Mouse (Mus musculus): Measurements from ENCODE around the gene Slc39a7. TPM values are rescaled to one million over a fixed set of nuclear protein-coding genes. Genes with fewer than 3 reads are reported as not detected.
A peak's percentile ranks its signal among the peaks of the same experiment; 100 is the strongest.
"Not testable (repeated sequence)": the region's sequence is repeated elsewhere in the genome, so short reads cannot be mapped to it uniquely, and the experiment has no call there.

Gene Slc39a7
- polyA plus RNA-seq, 1 experiment from 2014 or later = 108 TPM

DNA sequence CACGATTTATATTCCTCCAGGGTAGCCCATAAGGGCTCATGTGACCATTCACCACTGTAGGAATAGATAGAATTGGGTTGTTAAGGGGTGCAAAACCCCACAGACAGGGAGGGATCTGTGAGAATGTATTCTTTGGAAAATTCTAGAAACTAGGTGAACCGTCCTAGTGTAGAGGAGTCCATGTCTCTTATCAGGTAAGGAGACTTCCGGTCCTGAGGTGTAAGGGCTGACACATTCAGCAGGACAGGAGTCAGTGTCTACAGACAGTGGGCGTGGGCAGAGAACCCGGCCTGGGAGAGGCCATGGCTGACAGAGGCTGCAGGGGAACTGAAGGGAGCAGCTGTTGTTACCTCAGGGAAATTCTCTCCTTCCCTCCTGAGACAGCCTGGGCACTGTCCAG is 32.8 kb downstream of the Slc39a7 start:
- not testable (repeated sequence) for H3K27ac ChIP-seq (ENCODE audit: low read length); H3K27me3 ChIP-seq (ENCODE audit: control insufficient read depth, insufficient read depth, low read length); H3K4me2 ChIP-seq (ENCODE audit: low read depth, low read length); H3K9ac ChIP-seq (ENCODE audit: low read length); ATAC-seq (replicated peaks; ENCODE audit: extremely low read depth, insufficient read depth, low FRiP score); H3K36me3 ChIP-seq (ENCODE audit: control insufficient read depth, insufficient read depth); H3K4me3 ChIP-seq (ENCODE audit: low read length); H3K9me3 ChIP-seq (replicated peaks; ENCODE audit: control insufficient read depth, low read length); H3K4me1 ChIP-seq (ENCODE audit: control insufficient read depth, insufficient read depth, low read length)
- 40% methylated on average over 5 of the region's 5 CpGs for WGBS

DNA sequence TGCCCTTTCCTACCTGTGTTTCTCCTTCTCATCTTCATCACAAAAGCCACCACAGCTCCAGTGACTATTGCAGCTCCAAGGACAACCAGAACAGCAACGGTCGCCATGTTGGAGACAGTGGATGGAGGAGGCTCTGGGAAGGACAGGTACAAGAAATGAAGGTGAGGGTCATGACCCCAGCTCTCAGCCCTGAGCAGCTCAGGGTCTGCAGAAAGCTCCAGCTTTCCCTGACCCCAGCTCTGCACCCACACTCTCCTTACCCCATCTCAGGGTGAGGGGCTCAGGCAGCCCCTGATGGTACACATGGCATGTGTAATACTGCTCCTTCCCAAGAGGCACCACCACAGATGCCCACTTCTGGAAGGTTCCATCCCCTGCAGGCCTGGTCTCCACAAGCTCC is 34.5 kb downstream of the Slc39a7 start:
- not testable (repeated sequence) for H3K27ac ChIP-seq (ENCODE audit: low read length); H3K4me3 ChIP-seq (ENCODE audit: low read length); ATAC-seq (replicated peaks; ENCODE audit: extremely low read depth, insufficient read depth, low FRiP score); H3K9me3 ChIP-seq (replicated peaks; ENCODE audit: control insufficient read depth, low read length); H3K36me3 ChIP-seq (ENCODE audit: control insufficient read depth, insufficient read depth); H3K9ac ChIP-seq (ENCODE audit: low read length); H3K27me3 ChIP-seq (ENCODE audit: control insufficient read depth, insufficient read depth, low read length); H3K4me1 ChIP-seq (ENCODE audit: control insufficient read depth, insufficient read depth, low read length); H3K4me2 ChIP-seq (ENCODE audit: low read depth, low read length)
- WGBS = 82% methylated on average over 2 of the region's 2 CpGs

DNA sequence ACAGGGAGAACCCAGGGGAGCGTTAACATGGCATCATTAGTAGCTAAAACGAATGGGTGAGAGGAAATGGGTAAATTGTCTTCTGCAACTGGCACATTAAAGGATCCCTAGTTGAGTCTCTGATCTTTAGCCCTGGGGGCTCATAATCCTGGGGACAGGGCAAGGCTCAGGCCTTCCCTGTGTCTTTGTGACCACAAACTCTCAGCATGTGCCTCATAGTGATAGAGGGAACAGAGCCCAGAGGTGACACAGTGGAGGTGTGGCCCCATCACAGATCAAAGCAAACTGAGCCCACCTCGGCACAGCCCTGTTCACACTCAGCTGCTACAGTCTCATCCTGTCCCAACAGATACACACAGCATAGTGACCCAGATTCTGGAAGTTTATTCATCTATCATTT is 35.8 kb downstream of the Slc39a7 start:
- Histone ChIP-seq H3K36me3 (ENCODE audit: control insufficient read depth, insufficient read depth) (no peaks in the 10 kb centered on the region), H3K4me3 (ENCODE audit: low read length) (no peak overlapping the region), H3K4me1 (ENCODE audit: control insufficient read depth, insufficient read depth, low read length) (no peaks in the 10 kb centered on the region), H3K27ac (ENCODE audit: low read length) (no peak overlapping the region), H3K4me2 (ENCODE audit: low read depth, low read length) (no peak overlapping the region), H3K9ac (ENCODE audit: low read length) (no peak overlapping the region), H3K27me3 (ENCODE audit: control insufficient read depth, insufficient read depth, low read length) (no peaks in the 10 kb centered on the region; the same call in 1 of the 2 replicates), H3K9me3 (replicated peaks; ENCODE audit: control insufficient read depth, low read length) (0 out of 2 replicates have a peak, but pooled peaks cover 2% of the 10 kb centered on the region)
- 53% methylated on average over 3 of the region's 3 CpGs for WGBS
- ATAC-seq (replicated peaks; ENCODE audit: extremely low read depth, insufficient read depth, low FRiP score) = no peak

DNA sequence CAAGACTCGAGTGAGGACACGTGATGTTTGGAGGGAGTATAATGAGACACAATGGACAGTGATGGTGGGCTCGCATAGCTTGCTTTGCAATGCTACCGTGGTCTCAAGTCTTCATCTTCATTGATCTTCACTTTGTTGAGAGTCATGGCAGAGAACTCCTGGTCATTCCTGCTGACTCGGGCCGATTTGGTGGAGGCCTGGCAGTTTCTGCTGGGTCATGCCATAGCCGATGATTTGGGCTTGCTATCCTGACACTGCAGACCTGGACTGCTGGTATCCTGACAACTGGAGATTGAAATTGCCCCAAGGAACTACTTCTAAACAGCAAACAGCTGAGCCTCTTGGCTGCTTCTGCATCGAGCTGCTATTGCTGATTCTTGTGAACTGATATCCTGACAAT is 36.5 kb downstream of the Slc39a7 start:
- H3K27ac ChIP-seq (ENCODE audit: low read length) = no peak overlapping the region
- H3K4me2 ChIP-seq (ENCODE audit: low read depth, low read length) = no peak overlapping the region
- H3K36me3 ChIP-seq (ENCODE audit: control insufficient read depth, insufficient read depth) = no peaks in the 10 kb centered on the region
- H3K9ac ChIP-seq (ENCODE audit: low read length) = no peak overlapping the region
- ATAC-seq (replicated peaks; ENCODE audit: extremely low read depth, insufficient read depth, low FRiP score) = no peak
- no peaks in the 10 kb centered on the region; the same call in 1 of the 2 replicates for H3K27me3 ChIP-seq (ENCODE audit: control insufficient read depth, insufficient read depth, low read length)
- 86% methylated on average over 8 of the region's 8 CpGs for WGBS
- no peaks in the 10 kb centered on the region for H3K4me1 ChIP-seq (ENCODE audit: control insufficient read depth, insufficient read depth, low read length)
- H3K9me3 ChIP-seq (replicated peaks; ENCODE audit: control insufficient read depth, low read length) = 0 out of 2 replicates have a peak, but pooled peaks cover 2% of the 10 kb centered on the region
- H3K4me3 ChIP-seq (ENCODE audit: low read length) = no peak overlapping the region

DNA sequence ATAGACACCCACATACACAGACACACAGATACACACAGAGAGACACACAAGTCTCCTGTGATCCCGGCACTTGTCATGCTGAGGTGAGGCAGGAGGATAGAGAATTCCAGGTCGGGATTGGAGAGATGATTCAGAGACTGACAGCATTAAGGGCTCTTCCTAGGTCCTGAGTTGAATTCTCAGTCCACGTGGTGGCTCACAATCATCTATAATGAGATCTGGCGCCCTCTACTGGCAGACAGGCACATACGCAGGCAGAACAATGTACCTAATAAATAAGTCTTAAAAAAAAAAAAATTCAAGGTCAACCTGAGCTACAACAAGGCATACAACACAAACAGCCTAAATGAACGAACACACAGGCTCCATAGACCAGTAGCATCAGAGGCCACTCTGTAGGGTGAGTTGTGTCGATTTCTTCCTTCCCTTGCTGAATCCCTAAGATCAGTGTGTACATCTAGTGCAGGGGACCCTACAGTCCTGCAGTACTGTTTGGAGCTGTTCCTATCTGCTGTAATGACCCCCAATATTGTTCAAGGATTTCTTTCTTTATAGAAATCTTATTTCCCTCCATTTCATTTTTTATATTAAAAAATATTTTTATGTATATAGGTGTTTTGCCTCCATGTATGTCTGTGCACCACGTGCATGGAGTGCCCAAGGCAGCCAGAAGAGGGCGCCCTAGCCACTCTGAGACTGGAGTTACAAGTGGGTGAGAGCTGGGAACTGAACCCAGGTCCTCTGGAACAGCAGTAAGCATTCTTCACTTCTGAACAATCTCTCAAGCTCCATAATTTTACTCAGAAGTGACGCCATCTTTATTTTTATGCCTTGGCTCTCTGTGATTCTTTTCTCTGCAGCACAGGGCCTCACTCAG is 39.5 kb downstream of the Slc39a7 start:
- WGBS = 31% methylated on average over 10 of the region's 10 CpGs
- ATAC-seq (replicated peaks; ENCODE audit: extremely low read depth, insufficient read depth, low FRiP score) = no peak

DNA sequence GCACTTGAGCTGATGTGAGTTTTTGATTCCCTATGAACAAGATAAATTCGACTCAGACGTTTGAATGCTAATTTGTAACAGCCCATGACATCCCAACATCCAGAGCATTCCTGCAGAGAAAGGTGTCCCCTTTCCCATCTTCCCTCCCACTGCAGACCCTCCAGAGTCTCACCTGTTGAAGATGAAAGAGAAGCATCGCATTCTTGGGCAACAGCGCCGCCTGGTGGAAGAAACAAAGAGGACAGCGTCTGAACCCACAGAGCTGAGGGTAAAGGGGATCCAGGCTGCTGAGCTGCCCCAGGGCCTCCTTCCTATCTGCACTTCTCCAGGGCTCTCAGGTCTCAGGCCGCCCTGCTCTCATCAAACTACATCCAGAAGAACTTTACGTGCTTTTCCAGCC is 49.3 kb downstream of the Slc39a7 start:
- not testable (repeated sequence) for H3K9me3 ChIP-seq (replicated peaks; ENCODE audit: control insufficient read depth, low read length); H3K27ac ChIP-seq (ENCODE audit: low read length); H3K36me3 ChIP-seq (ENCODE audit: control insufficient read depth, insufficient read depth); ATAC-seq (replicated peaks; ENCODE audit: extremely low read depth, insufficient read depth, low FRiP score); H3K4me3 ChIP-seq (ENCODE audit: low read length); H3K9ac ChIP-seq (ENCODE audit: low read length)
- Histone ChIP-seq H3K4me1 (ENCODE audit: control insufficient read depth, insufficient read depth, low read length) (peaks cover 16% of the 10 kb centered on the region), H3K4me2 (ENCODE audit: low read depth, low read length) (peak overlapping the region; percentile 75; the same call in 1 of the 2 replicates), H3K27me3 (ENCODE audit: control insufficient read depth, insufficient read depth, low read length) (peaks cover 29% of the 10 kb centered on the region)
- 9% methylated on average over 8 of the region's 8 CpGs for WGBS

More for the DNA sequence above, 39.5 kb downstream of the Slc39a7 start:
- H3K4me2 ChIP-seq (ENCODE audit: low read depth, low read length) = no peak overlapping the region
- no peak overlapping the region for H3K4me3 ChIP-seq (ENCODE audit: low read length)
- no peak overlapping the region for H3K27ac ChIP-seq (ENCODE audit: low read length)
- H3K27me3 ChIP-seq (ENCODE audit: control insufficient read depth, insufficient read depth, low read length) = 0 out of 2 replicates have a peak, but pooled peaks cover 2% of the 10 kb centered on the region
- no peak overlapping the region for H3K9ac ChIP-seq (ENCODE audit: low read length)
- H3K9me3 ChIP-seq (replicated peaks; ENCODE audit: control insufficient read depth, low read length) = 0 out of 2 replicates have a peak, but pooled peaks cover 2% of the 10 kb centered on the region
- no peaks in the 10 kb centered on the region for H3K4me1 ChIP-seq (ENCODE audit: control insufficient read depth, insufficient read depth, low read length)
- H3K36me3 ChIP-seq (ENCODE audit: control insufficient read depth, insufficient read depth) = no peaks in the 10 kb centered on the region

DNA sequence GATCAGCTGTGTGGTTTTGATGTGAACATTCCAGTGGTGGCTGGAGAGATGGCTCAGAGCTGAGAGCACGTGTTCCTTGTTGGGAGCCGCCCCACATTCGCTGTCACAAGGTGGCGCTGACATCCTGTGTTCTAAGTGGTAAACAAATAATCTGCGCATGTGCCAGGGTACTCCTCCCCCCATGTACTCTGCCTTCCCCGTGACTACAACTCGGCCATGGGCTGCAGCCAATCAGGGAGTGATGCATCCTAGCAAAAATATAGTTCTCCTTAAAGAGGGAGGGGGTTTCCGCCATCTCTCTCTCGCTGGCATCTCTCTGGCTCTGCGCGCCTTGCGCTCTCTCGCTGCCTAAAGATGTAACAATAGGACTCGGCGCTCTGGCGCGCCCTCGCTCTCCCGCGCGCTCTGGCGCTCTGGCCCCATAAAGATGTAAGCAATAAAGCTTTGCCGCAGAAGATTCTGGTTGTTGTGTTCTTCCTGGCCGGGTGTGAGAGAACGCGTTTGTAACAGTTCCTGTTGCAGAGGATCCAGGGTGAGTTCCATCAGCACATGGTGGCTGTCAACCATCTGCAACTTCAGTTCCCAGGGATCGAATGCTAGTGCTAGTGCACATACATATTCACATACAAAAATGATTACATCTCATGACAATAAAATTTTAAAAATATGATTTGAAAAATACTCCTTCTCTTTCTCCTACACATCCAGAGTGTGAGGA is 50.1 kb downstream of the Slc39a7 start:
- H3K4me2 ChIP-seq (ENCODE audit: low read depth, low read length) = peak overlapping the region; percentile 75
- ATAC-seq (replicated peaks; ENCODE audit: extremely low read depth, insufficient read depth, low FRiP score) = peak; percentile 94
- under 1% methylated on average over 27 of the region's 27 CpGs for WGBS
- peak overlapping the region; percentile 72 for H3K9ac ChIP-seq (ENCODE audit: low read length)
- H3K27me3 ChIP-seq (ENCODE audit: control insufficient read depth, insufficient read depth, low read length) = peaks cover 33% of the 10 kb centered on the region
- H3K4me3 ChIP-seq (ENCODE audit: low read length) = peak overlapping the region; percentile 62
- H3K9me3 ChIP-seq (replicated peaks; ENCODE audit: control insufficient read depth, low read length); H3K36me3 ChIP-seq (ENCODE audit: control insufficient read depth, insufficient read depth): not testable (repeated sequence)
- peaks cover 16% of the 10 kb centered on the region for H3K4me1 ChIP-seq (ENCODE audit: control insufficient read depth, insufficient read depth, low read length)
- peak overlapping the region; percentile 86 for H3K27ac ChIP-seq (ENCODE audit: low read length)

DNA sequence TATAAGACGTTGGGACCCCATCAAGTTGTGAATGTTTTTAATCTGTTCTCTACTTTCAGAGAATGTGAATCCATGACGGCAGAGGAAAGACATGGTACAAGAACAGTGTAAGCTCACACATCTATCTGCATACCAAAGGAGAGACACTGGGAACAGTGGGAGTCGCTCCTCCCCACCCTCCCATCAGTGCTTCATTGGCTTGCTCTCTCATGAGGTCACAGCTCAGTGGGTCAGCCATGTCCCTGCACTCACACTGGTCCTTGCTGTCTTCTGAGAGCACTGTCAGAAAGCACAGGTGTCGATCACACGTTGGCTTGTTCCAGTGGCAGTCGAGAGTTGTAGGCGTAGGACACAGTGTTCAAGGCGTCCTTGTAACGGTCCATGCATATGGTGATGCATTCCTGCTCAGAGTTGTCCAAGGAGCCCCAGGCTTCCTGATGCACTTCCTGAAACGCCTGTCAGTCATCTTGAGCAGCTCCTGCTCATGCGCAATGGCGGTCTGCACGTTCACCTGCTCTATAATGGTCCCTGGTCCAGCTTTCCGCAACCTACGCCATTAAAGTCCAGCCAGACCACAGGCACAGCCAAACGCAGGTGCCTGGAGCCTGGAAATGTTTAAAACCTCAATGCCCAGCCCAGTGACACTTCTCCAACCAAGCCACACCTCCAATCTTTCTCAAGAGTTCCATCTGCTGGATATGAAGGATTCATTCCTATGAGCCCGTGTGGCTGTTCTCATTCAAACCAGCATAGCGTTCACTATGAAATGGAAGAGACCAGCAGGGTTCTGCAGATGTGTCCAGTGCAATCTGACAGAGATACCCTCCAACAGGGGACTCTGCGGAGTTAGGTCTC is 51.1 kb downstream of the Slc39a7 start:
- peak; percentile 5; the same call in 1 of the 2 replicates for ATAC-seq (replicated peaks; ENCODE audit: extremely low read depth, insufficient read depth, low FRiP score)
- 69% methylated on average over 19 of the region's 19 CpGs for WGBS
- Histone ChIP-seq H3K27me3 (ENCODE audit: control insufficient read depth, insufficient read depth, low read length) (peaks cover 36% of the 10 kb centered on the region), H3K36me3 (ENCODE audit: control insufficient read depth, insufficient read depth) (no peaks in the 10 kb centered on the region), H3K27ac (ENCODE audit: low read length) (peak overlapping the region; percentile 50), H3K4me1 (ENCODE audit: control insufficient read depth, insufficient read depth, low read length) (peaks cover 16% of the 10 kb centered on the region), H3K9ac (ENCODE audit: low read length) (no peak overlapping the region; the same call in 1 of the 2 replicates), H3K4me2 (ENCODE audit: low read depth, low read length) (peak overlapping the region; percentile 75; the same call in 1 of the 2 replicates), H3K4me3 (ENCODE audit: low read length) (no peak overlapping the region), H3K9me3 (replicated peaks; ENCODE audit: control insufficient read depth, low read length) (no peaks in the 10 kb centered on the region)
